Mouse (Mus musculus): ENCODE measurements around the gene Ciita.

The Ciita gene

DNA sequence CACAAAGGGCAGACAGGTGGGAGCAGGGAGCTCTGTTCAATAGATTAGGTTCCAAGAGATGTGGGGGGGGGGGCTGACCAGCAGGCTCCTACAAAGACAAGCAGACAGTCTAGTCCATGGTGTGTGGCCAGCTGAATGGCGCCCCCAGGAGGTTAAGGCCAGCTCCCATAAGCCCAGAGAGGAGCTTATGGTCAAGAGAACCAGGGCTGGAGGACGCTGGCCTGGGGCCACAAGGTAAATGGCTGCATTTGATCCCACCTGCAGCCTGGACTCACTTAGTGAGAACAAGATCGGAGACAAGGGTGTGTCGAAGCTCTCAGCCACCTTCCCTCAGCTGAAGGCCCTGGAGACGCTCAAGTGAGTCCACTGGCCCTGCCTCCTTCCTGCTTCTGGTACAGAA, 38.2 kb downstream of the Ciita start:
- DNase-seq (ENCODE audit: low read depth, low spot score): no peak

DNA sequence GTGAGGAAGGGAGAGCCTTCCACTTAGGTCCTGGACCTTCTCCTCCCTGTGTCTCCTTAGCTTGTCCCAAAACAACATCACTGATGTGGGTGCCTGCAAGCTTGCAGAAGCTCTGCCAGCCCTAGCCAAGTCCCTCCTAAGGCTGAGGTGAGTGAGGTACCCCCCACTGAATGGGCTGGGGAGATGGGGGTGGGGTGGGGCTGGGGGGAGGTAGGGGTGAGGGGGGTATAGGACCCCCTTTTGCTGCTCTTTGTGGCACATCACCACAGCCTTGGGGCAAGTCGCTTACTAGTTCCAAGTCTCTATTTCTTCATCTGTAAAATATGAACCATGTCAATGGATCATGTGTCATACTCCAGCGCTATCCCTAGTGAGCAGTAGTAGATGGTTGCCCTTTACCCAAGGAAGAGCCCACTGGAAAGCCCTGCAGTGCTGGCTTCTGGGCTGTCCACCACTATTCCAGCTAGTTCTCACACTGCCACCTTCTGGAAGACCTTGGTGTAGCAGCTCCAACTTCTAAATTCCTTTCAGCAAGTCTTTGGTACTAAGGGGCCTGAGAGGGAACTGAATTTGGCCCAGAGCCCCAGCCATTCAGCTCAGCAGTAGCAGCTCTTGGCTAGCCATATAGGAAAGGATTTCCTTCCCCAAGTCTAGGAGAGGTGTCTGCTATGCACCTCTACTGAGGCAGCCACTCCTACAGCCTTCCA, 41.2 kb downstream of the Ciita start:
- DNase-seq (ENCODE audit: low read depth, low spot score): peak; percentile 64

DNA sequence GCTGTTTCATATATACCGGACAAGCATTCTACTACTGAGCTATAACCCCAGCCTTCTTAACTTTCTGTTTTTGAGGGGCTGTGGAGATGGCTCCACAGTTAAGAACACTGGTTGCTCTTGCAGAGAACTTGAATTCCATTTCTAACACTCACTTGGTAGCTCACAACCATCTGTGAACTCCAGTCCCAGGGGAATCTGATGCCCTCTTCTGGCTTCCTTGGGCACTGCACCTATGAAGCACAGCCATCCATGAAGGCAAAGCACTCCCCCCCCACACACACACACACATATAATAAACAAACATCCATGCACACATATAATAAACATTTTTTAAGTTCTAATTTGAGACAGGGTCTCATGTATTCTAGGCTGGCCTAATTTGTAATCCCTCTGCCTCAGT, 43.0 kb downstream of the Ciita start:
- DNase-seq (ENCODE audit: low read depth, low spot score): peak; percentile 36

DNA sequence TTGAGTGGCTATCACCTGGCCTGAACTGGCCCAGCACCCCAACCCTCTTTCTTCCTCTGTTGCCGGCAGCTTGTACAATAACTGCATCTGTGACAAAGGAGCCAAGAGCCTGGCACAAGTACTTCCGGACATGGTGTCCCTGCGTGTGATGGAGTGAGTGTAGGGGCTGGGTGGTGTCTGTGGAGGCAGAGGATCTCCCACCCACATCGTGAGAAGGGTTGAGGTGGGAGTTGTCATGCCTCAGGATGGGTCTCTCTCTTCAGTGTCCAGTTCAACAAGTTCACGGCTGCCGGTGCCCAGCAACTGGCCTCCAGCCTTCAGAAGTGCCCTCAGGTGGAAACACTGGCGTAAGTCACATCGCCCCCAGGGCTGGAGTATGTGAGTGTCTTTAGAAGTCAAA, 43.8 kb downstream of the Ciita start:
- no peak for DNase-seq (ENCODE audit: low read depth, low spot score)

DNA sequence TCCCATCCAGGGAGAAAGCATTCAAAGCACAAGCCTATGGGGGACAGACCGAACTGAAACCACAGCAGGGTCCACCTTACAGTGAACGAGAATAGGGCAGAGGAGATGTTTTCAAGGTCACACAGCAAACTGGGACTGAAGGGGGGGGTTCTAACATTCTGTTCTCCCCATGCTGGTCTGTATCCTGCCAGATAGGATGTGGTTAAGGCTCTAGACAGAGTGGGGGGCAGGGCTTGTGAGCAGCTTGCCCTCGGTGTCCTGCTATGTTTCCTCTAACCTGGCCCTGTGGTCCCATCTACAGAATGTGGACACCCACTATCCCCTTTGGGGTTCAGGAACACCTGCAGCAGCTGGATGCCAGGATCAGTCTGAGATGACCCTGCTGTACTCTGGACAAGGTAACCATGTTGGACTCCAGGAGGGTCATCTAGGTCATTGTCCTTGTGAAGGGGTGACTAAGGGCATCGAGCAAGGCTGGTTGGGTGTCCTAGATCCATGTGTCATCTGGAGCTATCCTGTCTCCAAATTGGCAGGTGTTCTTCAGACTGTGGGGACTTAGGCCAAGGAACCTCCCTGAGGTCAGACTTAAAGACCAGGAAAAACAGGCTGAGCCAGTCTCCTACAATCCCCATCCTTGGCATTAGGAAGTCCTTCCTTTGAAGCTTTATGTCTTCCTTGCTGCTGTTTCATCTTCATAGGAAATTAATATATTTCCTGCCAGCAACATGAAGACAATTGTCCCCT, 45.2 kb downstream of the Ciita start:
- no peak for DNase-seq (ENCODE audit: low read depth, low spot score)

DNA sequence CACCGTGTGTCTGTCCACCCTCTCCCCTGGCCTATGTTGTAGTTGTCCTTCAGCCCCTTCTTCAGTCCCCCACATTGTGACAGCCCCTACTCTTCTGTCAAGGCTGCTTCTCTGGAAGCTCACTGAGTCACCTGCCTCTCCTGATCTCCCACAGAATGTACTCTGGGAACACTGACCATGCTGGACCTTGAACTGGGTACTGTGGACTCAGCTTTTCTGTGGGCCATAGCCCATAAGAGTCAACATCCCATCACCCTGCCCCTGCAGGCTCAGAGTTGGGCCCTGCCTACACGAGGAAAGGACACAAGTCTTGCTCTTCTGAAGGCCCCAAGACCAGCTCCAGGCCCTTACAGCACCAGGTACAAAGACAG, 45.7 kb downstream of the Ciita start:
- DNase-seq (ENCODE audit: low read depth, low spot score): no peak

DNA sequence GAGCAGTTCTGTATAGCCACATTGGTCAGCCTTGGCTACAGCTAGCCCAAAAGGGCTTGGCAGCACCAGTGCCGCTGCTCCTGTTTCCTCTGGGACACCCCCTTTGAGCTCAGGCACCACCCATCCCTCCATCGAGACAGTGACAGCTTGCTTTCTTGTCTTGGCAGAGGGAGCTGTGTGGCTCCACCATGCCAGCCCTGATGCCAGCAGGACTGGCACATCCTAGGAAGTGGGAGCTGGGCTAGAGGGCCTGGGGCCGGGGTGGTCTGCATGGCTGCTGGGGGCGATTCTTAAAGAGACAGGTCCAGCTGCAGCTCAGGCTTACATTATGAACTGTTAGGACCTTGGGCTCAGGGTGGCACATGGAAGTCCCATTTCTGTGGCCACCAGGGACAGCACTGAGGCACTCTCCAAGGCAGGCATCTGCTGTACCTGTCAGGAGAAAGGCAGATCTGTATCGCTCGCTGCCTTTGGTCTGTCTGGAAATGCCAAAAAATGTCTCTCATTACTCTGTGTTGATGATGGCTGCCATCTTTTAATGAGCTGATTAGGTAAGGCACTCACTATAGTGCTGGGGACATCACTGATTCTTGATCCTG, 47.3 kb downstream of the Ciita start:
- DNase-seq (ENCODE audit: low read depth, low spot score): no peak

DNA sequence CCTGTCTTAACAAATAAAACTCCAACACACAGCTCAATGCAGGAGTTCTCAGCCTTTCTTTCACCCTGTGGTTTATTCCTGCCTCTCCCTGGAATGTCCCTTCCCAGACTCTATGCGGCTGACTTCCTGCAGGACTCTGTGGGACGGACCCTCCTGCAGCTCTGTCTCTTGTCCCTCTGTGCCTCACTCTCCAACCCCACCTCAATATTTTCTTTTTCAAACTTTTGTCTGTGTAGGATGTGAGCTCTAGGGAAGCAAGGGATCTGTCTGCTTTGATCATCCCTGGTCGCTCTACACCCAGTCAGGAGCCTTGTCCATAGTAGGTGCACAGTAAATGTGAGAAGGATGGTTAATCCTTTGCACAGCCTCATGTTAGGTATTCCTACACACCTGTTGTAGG, 48.5 kb downstream of the Ciita start:
- DNase-seq (ENCODE audit: low read depth, low spot score): no peak

DNA sequence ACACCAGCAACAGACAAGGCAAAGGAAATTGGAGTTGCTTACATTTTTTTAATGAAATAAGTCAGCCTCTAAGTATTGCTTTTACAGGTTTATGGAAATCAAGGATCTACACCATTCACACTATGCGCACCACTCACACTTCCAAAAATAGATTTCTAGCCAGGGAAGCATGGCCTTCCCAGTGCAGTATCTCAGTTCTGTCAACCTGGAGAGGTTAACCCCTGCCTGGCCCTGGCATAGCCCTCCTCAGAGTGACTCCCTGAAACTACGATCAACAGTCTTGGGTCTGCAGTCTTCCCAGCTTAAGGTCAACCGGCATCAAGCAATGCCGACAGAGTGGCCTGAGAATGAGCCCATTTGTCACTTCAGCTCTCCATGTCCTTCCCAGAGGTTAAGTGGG, 50.3 kb downstream of the Ciita start:
- DNase-seq (ENCODE audit: low read depth, low spot score): no peak

DNA sequence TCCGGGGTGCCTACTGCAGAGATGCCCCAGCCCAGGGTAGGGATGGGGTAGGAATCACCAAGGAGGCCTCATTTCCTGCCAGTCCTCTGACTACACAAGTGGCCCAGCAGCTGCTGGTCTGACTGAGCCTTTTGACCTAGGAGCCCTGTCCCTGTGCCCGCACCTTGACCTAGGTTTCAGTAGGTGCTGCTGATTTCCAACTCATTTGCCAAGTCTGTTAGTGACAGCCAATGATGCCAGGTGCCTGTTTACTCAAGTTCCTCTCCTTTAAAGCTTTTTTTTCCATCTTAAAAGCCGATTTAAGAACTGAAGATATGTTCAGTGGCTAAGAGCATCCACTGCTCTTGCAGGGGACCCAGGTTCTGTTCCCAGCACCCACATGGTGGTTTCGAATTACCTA, 53.9 kb downstream of the Ciita start:
- DNase-seq (ENCODE audit: low read depth, low spot score): no peak

DNA sequence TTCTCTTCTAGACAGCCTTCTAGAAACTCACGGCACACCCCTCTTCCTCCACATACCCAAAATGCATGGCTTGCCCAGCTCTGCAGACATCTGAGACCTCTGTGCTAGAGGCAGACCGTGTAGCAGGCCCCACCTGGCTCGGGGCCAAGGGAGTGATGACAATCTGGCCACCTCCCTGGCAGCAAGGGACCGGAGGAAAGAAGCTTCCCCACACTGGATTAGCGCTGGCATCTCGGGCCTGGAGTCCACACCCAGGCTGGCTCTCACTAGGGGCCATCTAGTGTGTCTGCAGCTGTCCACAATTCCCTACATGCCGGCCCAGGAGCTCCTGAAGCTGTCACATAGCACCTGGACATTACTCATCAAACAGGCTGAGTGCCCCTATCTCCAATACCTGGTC, 54.7 kb downstream of the Ciita start:
- DNase-seq (ENCODE audit: low read depth, low spot score): peak; percentile 27

DNA sequence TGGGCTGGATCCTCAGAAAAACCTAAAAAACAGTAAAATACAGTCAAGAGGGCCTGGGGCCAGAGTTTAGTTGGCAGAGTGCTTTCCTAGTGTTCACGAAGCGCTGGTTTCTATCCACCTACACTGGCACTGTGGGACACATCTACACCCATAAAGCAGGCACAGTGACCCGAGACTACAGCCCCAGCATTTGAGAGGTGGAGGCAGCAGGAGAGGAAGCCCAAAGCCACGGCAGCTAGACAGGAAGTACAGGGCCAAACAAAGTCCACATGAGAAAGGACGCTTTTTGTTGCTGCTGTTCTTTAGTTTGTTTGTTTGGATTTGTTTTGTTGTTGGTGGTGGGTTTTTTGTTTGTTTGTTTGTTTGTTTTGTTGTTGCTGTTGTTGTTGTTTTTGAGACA, 56.5 kb downstream of the Ciita start:
- DNase-seq (ENCODE audit: low read depth, low spot score): no peak

DNA sequence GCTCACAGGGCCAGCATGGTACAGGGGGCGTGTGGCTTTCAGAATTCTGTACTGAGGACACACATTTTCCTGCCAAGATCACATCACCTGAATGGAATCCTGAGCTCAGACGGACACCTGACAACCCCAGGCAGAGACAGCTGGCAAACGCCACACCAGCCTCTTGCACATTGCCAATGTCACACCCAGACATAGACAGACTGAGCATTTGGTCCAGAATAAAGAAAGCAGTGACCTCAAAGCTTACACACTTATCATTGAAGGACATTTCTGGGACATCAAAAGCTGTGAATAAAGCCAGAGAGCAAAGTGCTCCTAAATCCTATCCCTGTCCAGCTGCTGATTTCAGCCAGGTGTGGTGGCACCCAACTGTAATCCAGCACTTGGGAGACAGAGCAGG, 57.1 kb downstream of the Ciita start:
- DNase-seq (ENCODE audit: low read depth, low spot score): no peak

DNA sequence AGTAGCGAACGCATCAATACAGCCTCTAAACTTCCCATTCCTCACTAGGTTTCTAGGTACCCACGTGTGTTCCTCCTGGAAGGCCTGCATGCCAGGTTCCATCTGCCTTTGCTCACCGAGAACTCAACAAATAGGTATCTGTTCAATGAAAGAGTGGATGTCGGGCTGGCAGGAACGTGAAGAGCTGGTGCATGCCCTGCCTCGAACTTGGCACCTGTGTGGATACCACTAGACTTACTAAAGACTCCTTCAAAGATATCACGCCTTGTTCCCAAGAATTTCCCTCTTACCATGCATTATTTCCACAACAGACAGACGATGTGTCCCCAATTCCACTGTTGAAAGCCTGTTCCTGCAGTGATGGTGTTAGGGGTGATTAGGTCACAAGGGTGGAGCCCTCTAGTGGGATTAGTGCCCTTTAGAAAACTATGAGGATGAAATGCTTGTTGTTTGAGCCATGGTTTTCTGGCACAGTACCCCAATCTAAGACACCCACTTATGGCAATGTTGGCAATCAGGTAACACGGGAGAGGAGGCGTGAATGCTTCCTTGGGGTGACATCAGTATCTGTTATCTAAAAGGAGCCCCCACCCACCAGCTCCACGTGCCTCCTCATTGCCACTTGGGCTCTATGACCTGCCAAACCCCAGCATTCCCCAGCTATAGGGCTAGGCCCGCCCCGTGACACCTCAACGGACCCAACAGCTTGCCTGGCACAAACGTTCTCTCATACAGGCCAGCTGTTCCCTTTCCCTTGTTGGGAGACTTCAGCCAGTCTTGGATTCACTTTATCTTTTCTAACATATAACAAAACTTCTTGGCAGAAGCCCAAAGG, 61.1 kb downstream of the Ciita start:
- no peak for DNase-seq (ENCODE audit: low read depth, low spot score)

DNA sequence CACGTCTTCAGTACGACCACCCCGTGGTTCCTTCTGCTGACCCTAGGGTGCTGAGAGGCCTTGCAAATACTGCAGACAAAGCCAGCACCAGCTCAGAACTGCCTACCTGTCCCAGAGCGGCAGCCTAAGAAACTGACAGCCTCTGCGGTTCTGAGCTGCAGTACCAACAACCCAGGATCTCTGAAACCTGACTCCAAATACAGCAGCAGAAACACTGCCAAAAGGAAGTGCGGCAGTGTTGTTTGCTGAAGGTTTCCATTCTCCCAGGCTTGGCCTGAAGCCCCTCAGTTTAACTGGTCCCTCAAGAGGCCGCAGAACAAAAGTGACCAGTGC, 61.7 kb downstream of the Ciita start:
- no peak for DNase-seq (ENCODE audit: low read depth, low spot score)

DNA sequence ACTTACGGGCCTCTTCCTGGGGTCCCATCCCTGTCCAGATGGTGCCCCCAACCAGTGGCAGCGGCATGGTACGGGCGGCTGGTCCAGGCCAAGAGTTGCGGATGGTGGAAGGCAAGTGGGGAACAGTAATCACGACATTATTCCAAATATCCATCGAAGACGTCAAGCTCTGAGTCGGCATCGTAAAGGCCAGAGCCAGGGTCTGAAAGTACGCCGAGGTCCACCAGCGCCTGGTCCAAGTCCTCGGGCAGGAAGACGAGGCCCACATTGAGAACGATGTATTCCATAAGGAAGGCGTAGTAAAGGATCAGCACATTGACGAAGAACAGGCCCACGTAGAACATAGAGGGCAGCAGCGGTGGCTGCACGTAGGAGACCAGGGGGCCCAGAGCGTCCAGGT, 62.4 kb downstream of the Ciita start:
- DNase-seq (ENCODE audit: low read depth, low spot score): no peak

DNA sequence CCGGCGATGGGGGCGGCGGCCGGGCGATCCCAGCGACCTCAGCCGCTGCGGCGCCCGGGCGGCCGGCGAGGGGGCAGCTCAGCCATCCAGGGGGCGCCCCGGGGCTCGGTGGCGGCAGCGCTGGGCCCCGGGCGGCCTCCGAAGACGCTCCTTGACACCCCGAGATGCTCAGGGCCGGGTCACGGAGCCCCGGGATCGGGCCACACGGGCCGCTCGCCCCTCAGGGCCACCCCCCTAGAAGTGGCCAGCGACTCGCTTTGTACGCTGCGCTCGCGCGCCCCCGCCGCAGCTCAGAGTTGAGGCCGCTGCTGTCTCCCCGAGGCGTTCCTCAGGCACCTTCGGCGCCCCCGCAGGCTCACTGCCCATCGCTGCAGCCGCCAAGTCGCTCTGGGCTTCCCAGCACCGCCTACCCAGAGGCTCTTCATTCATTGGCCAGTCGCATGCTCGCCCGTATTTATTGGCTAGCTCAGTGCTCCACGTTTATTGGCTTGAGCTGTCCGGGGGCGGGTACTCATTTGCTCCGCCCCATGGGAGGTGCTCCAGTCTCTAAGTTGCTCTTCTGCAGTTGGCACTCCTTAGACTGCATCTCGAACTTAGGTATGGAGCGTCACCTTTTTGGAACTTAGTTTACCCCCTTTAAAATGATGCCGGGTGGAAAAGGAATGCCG, 63.0 kb downstream of the Ciita start, which contains the start of gene Dexi:
Dexi (minus strand) TSS at position 357 of the 668 bp plus-strand sequence.
- peak; percentile 90 for DNase-seq (ENCODE audit: low read depth, low spot score)

DNA sequence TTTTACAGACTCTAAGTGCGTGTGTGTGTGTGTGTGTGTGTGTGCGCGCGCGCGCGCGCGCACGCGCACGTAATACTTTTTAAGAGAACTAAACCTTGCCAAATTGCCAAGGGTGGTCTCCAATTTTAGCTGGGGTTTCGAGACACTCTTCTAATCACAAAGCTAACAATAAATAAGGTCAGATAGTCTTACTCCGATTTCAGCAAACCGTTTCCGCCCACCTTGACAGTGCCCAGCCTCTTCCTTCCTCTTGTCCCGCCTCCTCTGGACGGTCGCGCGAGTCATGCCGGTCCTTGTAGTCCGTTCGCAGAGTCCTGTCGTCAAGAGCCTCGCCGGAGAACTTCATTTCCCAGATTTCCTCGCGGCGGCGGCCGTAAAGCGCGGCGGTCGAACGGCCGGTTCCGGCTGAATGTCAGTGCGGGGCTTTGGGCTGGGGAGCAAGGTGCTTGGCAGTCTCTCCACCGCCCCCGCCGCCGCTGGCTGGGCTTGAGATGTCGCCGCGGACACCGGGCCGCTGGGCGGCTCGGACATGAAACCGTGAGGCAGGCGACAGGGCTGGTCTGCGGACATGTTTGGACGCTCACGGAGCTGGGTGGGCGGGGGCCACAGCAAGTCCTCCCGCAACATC, 65.2 kb downstream of the Ciita start, which contains the start of gene Clec16a:
Clec16a (plus strand) TSS at position 345 of the 628 bp plus-strand sequence.
- peak; percentile 94 for DNase-seq (ENCODE audit: low read depth, low spot score)

DNA sequence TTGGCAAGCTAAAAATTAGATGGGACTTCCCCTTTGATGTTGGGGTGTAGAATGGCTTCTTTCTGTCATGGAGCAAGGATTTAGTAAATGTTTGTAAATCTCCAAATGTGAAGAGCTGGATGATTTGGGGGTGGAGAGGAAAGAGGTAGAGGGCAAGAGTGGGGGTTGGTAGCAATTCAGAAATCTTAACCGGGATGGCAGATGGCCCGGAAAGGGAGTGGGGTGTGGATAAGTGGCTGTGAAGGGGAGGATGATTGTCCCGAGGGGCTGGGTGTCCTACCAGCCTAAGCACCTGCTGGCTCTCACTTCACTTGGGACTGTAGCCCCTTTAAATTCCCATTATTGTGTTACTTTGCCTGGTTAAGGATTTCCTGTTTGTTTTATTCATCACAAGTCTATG, 67.0 kb downstream of the Ciita start:
- DNase-seq (ENCODE audit: low read depth, low spot score): no peak

DNA sequence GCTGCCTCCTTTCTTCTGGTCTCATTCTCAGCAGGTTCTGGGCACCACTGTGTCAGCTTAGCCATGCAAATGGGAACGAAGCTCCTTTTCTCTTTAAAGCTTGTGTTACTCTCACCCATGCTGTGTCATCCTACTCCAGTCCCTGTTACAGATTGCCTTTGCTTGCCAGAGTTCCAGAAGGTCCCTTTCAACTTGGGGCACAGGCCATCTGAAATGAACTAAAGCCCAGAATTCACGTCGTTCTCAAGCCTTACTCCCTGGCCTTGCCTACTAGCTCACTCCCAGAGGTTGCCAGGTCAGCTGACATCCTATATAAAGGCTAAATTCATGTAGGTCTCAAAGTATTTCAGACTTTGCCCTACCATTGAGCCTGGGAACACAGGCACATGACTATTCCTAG, 69.1 kb downstream of the Ciita start:
- no peak for DNase-seq (ENCODE audit: low read depth, low spot score)

DNA sequence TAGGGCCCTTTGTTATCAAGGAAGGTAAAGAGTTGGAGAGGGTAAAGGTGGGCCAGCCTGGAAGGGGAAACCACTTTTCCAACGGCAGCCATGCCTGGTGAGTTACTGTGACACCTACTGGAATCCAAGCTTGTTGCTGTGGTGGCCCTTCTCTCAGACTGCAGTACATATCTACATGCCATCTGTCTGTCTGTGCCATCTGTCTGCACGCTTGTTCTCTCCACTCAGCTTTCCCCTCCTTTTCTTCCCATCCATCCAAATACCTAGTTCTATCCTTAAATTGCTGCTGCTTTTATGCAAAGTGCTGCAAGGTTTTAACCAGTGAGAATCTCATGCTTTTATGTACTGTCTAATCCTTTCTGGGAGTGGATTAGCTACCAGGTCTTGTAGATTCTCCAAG, 69.7 kb downstream of the Ciita start:
- no peak for DNase-seq (ENCODE audit: low read depth, low spot score)
